Mouse (Mus musculus) kidney, postnatal 36 days (tissue): ENCODE data around the gene Wnk1.

ENCODE experiments used
- DNase-seq, 2 experiments: peaks; one replicate each; pipeline ENCODE4 v3.0.0; 2021 to 2022; ENCODE audit warnings: mixed read lengths in 2 of 2

The Wnk1 gene

GRCm38 (mm10) chr6:119902204-119903080 is 136.0 kb downstream of the Wnk1 start, which contains the start of gene Rad52:
TSS of gene Rad52 (plus strand) at chr6:119902698.
- peak; percentile 89 to 90 for DNase-seq

DNA sequence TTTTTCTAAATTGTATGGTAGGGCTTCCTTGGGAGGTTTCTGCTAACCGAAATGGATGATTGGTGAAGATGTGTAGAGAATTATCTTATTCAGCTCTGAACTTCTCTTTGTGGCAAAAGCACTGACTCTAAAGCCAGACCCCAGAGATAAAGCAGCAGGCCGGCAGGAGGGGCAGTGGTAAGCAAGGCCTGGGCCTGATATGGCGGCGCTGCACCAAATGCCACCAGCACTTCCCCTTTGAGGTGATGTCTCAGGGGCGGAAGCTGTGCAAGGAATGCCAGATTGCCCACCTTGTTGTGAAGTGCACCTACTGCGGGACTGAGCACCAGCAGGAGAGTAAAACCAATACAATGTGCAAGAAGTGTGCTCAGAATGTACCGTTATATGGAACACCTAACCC is 145.8 kb downstream of the Wnk1 start:
- DNase-seq: no peak

DNA sequence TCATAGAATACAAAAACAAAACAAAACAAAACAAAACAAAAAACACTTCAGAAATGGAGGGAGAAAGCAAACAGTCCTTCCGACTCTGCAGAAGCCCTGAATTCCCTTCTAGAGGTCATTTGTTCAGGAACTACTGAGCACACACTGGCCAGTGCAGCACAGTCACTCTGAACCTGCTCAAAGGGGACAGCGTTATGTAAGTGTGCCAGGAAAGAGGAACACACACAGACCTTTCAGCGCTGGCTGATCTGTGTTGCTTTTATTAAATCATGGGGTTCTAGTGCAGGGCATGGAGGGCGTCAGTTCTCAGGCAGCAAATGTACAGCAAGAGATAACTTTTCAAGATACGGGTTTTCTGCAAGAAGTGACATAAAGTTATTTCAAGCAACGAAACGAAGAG is 155.3 kb downstream of the Wnk1 start:
- no peak for DNase-seq
